Mouse (Mus musculus): ENCODE results near the gene Xrcc3.

Xrcc3 gene

DNA sequence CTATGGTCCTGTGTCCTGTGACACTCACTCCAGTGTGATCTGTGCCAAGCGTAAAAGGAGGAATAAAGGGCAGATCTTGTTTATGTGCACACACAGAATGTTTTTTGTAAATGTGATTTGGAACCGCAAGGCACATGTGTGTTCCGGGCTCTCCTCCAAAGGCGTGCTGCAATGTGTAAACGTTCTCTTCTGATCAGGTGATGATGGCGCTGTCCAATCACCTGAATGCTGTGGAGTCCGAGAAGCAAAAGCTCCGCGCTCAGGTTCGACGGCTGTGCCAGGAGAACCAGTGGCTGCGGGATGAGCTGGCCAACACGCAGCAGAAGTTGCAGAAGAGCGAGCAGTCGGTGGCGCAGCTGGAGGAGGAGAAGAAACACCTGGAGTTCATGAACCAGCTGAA lies 39.5 kb downstream of the Xrcc3 start:
- no peak for DNase-seq (ENCODE audit: low read depth)

DNA sequence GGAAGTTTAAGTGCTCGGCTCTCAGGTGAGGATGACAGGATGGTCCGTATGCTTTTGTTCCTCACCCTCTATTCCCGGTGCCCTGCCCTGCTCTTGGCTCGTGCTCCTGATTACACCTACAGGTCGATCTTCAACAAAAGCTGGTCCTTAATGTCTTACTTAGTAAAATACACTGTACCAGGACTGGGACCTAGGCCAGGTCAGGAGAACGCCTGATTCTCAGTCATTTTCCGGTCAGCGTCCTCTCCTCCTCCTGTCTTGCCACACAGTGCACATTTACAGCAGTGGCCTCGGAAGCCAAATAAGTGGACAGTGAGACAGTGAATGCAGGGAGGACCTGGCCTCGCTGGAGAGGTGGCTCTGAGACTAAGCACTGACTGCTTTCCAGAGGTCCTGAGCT lies 43.0 kb downstream of the Xrcc3 start:
- no peak for DNase-seq (ENCODE audit: low read depth)

DNA sequence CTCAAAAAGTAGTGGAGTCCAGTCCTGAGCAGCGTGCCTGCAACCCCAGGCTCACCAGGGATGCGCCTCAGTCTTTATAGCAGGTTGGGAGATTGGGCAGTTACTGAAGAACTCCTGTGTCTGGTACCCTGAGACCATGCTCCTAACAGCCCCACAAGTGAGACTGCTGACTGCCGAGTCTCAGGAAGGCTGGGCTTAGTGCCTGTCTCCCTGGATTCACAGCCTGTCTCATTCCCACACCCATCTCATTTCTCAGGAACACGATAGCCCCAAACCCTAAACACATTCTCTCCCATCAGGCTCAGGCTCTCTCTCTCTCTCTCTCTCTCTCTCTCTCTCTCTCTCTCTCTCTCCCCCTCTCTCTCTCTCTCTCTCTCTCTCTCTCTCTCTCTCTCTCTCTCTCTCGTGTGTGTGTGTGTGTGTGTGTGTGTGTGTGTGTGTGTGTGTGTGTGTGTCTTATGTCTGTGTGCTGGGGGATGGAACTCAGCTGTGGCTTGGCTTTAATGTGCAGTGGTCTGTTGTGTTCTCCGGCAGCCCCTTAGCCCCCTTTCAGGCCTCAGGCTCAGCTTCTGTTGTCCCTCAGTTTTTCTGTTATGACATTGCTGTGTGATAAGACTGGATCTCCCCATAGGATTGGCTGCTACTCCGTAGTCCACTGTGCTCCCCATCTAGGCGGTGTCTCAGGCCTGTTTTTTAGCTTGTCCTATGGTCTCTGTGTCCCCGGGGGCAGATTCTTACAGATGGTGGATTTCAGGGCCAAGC lies 43.7 kb downstream of the Xrcc3 start:
- DNase-seq (ENCODE audit: low read depth) = no peak

DNA sequence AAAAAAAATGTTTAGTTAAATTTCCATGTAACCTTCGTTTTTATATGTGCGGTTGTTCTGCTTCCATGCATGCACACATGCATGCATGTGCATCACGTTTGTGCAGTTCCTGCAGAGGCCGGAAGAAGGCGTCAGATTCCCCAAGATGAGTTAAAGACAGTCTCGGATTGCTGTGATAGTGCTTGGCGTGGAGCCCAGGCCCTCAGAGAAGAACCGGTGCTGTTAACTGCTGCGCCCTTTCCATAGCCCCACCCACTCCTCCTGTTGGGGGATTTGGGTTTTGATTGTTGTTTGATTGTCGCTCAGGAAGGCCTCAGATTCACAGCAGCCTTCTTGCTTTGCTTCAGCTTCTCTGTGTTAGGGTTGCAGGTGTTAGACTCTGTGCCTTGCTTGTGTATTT lies 44.4 kb downstream of the Xrcc3 start:
- DNase-seq (ENCODE audit: low read depth) = no peak

DNA sequence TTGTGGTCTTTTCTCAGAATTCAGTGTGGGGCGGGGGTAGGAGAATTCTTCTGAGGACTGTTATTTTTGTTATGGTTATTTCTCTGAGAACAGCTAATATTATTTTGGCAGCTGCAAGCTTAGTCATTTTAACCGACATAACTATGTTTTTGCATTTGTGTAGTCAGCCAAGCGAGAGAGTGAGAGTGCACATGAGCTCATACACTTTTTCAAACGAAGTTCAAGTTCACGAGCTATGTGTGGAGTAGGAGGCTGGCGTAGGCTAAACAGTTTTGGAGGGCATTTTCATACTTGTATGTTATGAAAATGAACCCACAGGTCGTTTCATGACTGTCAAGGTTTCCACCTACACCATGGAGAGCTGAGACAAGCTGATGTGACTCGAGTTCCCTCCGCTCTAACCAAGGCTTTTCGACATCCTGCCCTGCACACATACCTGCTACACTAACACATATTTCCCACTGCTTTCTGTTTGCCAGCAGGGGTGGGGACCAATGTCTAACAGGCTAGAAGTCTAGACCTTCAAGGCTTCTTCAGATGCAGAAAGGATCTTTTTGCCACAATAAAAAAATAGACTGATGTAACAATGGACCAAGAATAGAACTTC lies 45.2 kb downstream of the Xrcc3 start:
- peak; percentile 72 for DNase-seq (ENCODE audit: low read depth)

DNA sequence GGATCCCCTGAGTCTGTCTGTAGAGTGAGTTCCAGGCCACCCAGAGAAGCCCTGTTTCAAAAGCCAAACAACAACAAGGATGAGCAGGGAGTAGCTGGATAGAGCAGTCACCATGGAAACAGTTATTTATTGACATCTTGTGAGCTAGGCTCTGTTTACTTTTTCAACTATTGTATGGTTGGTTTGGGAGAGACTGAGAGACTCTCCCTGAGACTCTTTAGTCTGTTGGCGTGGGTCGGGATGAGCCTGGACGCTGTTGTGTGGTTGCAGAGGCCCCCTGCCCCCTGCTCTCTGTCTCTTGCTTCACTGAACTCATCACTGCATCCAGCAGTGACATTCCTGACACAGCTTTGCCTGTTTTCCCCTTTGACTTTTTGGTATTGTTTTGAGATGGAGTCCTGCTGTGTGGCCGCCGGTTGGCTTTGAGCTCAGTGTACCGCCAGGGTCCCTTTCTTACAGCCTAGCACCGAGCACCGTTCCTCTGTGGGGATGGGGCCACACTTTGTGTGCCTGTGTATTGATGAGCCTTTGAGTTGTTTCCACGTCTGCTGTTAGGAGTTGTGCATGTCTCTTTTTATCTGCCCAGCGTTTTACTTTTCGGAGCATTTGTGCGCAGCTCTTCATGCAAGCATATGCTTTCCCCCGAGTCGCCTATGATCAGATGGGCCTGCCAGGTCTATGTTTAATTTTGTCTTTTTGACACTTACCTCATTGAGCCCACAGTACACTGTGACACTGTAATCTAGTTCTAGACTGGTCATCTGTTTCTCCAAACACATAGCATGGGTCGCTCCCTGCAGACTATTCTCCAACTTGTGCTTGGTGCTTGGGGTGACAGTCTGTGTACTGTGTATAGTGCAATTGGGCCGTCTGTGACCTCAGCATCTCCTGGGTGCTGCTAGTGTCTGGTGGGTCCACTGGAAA lies 47.1 kb downstream of the Xrcc3 start:
- no peak for DNase-seq (ENCODE audit: low read depth)

DNA sequence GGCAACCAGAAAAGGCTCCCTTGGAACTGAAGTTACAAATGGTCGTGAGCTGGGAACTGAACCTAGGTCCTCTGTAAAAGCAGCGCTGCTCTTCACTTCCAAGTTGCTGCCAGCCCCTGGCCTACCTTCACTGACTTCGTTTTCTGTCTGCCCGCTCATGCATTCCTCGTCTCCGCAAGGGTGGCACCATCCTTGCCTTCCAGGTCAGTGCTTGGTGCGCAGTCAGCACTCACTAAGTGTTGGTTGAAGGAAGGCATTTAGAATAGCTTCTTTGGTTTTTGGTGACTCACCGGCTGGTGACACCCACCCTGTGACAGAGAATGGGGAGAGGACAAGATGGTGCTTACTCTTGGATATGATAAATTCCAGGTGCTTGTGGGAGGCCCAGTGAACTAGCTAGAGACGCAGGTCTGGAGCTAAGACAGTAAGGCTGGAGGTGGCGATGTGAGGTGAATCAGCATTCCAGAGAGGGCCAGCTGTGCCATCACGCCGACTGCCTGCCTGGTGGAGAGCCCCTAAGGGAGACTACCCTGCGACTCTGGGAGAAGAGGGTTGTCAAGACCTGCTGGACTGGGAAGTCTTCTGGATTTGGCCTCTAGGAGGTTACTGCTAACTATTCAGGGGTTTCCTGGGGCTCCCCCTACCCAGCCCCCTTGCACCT lies 50.9 kb downstream of the Xrcc3 start:
- DNase-seq (ENCODE audit: low read depth) = no peak

DNA sequence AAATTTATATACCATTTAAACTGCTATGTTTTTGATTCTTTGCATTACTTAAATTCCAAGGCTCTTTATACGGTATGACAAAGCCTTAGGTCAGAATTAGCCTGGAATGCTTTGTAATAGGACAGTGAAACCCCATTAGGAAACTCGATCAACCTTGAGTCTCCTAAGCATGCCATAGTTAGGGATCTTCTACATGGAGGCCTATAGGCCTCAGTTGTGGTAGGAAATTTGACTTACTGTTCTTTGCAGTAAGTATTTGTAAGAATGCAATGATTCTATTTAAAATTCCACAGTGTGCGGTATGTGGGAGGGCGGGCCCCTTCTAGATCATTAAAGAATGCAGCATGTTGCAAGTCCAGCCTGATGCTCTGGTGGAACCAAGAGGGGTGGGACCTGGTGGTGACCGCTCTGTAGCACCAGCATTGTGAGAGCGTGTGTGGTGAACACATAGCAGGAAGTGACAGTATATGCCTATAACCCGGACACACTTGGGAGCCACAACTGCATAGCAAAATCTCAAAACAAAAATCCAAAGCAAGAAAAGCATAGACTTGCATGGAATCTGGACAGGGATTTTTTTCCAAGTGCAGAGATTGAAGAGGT lies 53.3 kb downstream of the Xrcc3 start:
- no peak for DNase-seq (ENCODE audit: low read depth)

DNA sequence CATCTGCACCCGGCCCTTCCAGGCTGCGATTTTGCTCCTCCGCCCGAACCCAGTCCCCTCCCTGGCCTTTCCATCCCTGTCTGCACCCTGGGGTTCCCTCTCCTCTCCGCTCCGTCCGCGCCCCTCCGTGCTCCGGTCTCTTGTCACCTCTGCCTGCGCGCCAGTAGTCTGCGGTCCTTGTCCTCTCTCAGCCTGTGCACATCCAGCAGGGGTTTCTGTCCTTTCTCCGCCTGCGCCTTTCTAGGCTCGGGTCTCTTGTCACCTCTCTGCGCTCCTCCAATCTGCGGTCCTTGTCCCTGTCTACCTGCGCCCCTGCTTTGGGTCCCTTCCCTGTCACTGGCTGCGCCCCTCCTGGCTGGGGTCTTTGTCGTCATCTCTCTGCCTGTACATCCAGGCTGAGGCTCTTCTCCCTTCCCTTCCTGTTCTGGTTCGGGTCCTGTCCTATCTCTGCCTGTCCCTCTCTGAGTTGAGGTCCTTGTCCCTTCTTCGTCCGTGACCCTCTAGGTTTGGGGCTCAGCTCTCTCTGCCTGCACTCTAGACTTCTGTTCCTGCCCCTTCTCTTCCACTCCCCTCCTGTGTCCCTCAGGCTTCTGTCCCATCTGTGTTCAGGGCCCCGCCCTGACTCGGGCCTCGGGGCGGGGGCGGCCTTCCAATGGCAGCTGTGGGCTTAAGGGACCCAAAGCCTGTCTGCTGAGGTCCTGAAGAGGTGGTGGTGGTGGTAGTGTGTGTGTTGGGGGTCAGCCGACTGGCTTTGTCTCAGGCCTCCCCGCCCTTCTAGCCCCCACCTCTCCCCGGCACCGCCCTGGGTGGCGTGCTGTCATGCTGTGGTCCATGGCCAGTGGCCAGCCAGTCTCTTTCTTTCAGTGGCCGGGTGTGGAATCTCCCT lies 54.3 kb downstream of the Xrcc3 start:
- DNase-seq (ENCODE audit: low read depth) = no peak

DNA sequence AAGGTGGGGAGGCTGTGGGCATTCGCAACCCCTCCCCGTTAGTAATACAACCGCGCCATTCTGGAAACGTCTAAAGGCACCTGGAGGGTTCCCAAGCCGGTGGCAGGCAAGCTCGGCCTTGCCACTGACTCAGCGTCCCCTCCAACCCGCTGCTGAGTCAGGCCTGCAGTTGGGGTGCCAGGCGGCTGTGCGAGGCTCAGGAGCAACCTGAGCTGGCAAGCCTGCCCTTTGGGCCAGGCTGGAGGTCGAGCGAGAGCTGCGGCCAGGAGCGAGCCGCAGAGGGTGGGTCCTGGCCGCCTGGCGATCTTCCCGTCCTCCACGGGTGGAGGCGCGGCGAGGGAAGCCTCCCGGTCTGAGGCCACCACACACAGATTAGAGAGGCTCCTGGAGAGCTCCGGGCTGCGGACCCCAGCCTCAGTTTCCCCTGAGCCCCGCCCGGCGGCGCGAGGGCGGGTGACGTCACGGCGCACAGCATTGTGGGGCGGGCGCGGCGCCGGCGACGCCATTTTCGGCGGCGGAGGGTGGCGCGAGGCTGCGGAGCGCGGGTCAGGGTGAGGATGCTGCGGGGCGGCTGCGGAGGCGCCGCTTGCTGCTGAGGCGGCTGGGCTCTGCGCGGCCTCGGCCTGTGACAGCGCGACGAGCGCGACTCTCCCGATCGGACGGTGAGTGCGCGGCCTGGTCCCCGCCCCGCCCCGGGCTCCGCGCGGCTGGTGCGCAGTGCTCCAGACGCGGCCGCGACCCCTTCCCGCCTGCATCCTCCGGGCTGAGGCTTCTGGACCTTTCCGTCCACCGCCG lies 55.1 kb downstream of the Xrcc3 start, which contains the start of gene Klc1:
Klc1 (plus strand) TSS at position 469 of the 795 bp plus-strand sequence.
- no peak for DNase-seq (ENCODE audit: low read depth)

DNA sequence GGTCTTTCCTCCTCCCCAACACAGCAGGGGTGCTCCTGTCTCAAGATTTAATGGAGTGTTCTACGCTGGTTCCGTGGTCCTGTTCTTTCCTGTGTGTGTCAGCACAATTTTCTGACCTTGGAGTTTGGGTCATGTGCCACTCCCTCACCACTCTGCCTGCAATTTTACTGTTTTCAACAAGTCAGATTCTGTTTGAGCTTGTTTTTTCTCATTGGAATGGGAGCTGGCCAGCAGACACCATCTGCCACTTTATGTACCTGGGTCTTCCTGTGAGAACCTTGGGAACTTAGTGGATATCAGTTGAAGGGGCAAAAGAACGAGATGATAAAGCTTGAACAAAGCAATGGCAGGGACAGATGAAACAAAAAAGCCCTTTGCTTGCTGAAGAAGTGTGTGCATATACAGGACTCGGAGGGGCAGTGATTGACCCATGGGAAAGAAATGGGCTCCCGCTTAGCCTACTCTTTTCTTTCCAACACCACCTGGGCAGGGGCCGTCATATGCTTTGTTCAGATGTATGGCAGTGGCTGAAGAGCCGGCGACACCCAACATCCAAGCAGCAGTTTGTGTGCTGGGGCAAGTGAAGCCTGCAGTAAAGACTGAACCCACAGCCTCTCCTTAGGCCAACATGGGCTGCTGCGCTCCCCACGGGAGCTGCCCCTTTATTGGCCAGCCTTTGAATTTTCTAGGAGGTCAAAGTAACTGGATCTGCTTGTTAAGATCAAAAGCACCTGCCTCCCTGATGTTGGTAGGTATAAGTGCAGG lies 55.9 kb downstream of the Xrcc3 start:
- DNase-seq (ENCODE audit: low read depth) = no peak

DNA sequence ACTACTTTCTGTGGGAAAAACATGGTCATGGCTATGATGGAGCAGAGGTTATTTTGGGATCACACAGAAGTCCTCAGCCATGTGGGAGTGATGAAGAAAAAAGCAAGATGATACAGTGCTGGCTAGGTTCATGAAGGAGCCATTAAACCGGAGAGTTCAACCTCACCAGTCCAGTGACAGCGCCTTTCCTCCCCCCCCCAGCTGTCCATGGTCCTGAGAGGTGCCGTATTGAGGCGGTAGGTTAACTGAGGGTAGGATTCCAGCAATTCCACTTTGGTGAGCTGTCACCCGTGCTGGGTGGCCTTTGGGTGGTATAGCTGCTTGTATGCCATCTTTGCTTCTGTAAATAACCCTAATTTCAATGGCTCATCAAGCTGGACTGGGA lies 57.0 kb downstream of the Xrcc3 start:
- no peak for DNase-seq (ENCODE audit: low read depth)

DNA sequence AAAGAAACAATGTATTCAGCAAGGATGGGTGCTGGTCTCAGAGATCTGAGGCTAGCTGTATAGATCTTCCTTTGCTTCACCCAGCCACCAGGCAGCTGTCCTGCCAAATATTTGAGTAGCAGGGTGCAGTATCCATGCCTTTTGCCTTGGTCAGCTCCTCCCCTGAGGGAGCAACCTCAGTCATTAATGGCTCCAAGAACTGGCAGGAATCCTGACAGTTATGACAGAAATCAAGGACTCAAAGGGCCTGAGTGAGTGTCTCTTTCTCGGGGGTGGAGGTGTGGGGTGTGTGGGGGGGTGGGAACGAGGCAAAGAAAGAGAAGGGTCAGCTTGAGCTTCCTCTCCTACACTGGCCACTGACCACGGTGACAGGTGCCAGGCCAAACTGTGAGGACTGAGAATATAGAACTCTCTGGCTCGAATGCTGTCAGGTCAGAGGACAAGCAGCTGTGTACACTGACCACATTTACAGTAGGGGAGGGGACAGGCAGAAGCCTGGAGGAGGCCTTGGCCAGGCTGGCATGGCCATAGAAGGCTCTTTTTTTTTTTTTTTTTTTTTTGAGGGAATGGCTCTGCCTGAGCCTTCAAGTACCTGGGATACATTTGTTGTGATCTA lies 57.5 kb downstream of the Xrcc3 start:
- no peak for DNase-seq (ENCODE audit: low read depth)

DNA sequence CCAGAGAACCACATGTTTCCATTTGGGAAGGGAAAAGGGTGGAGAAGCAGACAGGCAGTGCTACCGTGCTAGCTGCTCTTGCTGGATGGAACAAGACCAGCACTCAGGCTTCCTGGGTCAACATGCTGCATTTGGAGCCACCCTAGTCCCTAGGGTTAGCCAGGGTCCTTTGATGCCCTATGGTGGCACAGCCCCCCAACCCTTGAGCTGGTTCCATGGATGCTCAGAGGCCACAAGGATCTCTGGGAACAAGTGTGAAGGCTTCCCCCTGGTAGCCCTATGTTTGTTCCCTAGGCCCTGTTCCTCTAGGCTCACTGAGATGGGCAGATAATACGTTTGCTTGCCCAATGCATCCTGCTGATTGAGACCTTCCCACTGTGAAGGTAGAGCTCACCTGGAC lies 58.4 kb downstream of the Xrcc3 start:
- no peak for DNase-seq (ENCODE audit: low read depth)

DNA sequence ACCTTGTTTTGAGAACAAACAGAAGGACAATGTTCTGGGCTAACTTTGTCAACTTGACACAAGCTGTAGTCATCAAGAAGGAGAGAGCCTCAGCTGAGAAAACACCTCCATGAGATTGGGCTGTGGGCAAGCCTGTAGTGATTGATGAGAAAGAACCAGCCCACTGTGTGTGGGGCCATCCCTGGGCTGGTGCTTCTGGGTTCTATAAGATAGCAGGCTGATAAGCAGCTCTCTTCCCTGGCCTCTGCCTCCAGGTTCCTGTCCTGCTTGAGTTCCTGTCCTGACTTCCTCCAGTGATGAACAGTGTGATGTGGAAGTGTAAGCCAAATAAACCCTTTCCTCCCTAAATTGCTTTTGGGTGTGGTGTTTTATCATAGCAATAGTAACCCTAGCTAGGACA lies 59.0 kb downstream of the Xrcc3 start:
- DNase-seq (ENCODE audit: low read depth) = no peak

DNA sequence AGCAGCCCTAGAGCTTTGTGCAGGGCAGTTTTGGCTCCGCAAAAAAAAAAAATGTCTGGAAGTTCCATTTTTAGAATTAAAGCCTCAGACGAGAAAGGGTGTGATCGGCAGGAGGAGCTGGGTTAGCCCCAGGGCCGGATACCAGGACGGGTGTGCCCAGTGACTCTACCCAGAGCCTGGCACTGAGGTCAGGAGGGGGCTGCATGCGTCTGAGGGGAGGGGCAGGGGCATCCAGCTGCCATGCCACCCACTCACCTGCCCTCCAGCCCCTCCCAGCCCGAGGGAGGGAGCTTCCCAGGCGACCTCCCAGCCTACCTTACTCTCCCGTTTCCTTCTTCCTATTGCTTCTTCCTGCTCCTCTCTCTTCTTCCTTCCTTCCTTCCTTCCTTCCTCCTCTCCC lies 60.3 kb downstream of the Xrcc3 start:
- DNase-seq (ENCODE audit: low read depth) = no peak

Measured in fibroblast of lung, adult 2 months (primary cell).